Mouse (Mus musculus) neural tube, embryonic 11.5 days (tissue): ENCODE measurements around the gene Gbp4. TPM values are rescaled to one million over a fixed set of nuclear protein-coding genes. Genes with fewer than 3 reads are reported as not detected.
"Not testable (repeated sequence)": the region's sequence is repeated elsewhere in the genome, so short reads cannot be mapped to it uniquely, and the experiment has no call there.

ENCODE experiments used
- ATAC-seq: fragments of 200-750 bp; cut with Nextera tagmentation; 2 replicates; pipeline ENCODE4 v1.8.0; 2017; ENCODE audit warnings: moderate number of reproducible peaks, mild to moderate bottlenecking, moderate TSS enrichment, moderate library complexity; ENCODE audit not compliant: insufficient read depth, low FRiP score, low TSS enrichment
- DNase-seq: peaks from one replicate; pipeline ENCODE4 v3.0.0-alpha.2; 2015; ENCODE audit warnings: low spot score
- H3K27ac ChIP-seq: fragments of 300-500 bp; sonication (generic); 2 replicates; pipeline ENCODE4 v1.5.1; 2014; ENCODE audit warnings: low read depth, mild to moderate bottlenecking, low read length
- H3K27me3 ChIP-seq: fragments of 300-500 bp; sonication (generic); 2 replicates; pipeline ENCODE4 v1.6.1; 2014; ENCODE audit warnings: mild to moderate bottlenecking, low read length, mixed read lengths; ENCODE audit not compliant: control insufficient read depth, insufficient read depth
- H3K36me3 ChIP-seq: fragments of 300-500 bp; sonication (generic); 2 replicates; pipeline ENCODE4 v1.6.1; 2014; ENCODE audit warnings: mild to moderate bottlenecking, low read length, moderate library complexity, mixed read lengths; ENCODE audit not compliant: control insufficient read depth, insufficient read depth
- H3K4me1 ChIP-seq: fragments of 300-500 bp; sonication (generic); 2 replicates; pipeline ENCODE4 v1.6.1; 2014; ENCODE audit warnings: low read length, mixed read lengths; ENCODE audit not compliant: control insufficient read depth, insufficient read depth
- H3K4me2 ChIP-seq: fragments of 300-500 bp; sonication (generic); 2 replicates; pipeline ENCODE4 v1.6.1; 2014; ENCODE audit warnings: low read depth, mild to moderate bottlenecking, moderate library complexity
- H3K4me3 ChIP-seq: fragments of 300-500 bp; sonication (generic); 2 replicates; pipeline ENCODE4 v1.5.1; 2014; ENCODE audit warnings: low read depth, low read length
- H3K9ac ChIP-seq: fragments of 300-500 bp; sonication (generic); 2 replicates; pipeline ENCODE4 v1.6.1; 2014; ENCODE audit warnings: mild to moderate bottlenecking, low read length
- H3K9me3 ChIP-seq: fragments of 300-500 bp; sonication (generic); 2 replicates; pipeline ENCODE4 v1.6.1; 2016; ENCODE audit warnings: low read length; ENCODE audit not compliant: control insufficient read depth
- WGBS: fragments of 180-500 bp; shearing (Covaris S2); extraction: QIAGEN DNeasy Blood & Tissue Kit; methylation state at CpG from one replicate; pipeline ENCODE4 v1.1.7; 2014; 5-methylcytosine and 5-hydroxymethylcytosine counted together
- polyA plus RNA-seq: library from polyadenylated mRNA; unstranded; fragments of >200 nt; fragmentation: Nextera tagmentation; extraction: Ambion mirVana; gene quantifications from 2 replicates; pipeline ENCODE4 v1.2.1, GENCODE M21; 2014

Gene Gbp4
- polyA plus RNA-seq: 0.07 and 0.68 TPM in 2 replicates

- 29% methylated on average over 2 of the region's 2 CpGs for WGBS
- not testable (repeated sequence) for ATAC-seq, H3K27me3 ChIP-seq
Measured at GRCm38 (mm10) chr5:105139409-105140088, at the start of gene Gbp4, which contains the start of the genes Gbp9 and Gbp8. TSS of gene Gbp4 (minus strand) at chr5:105139586. TSS of gene Gbp9 (minus strand) at chr5:105139539. TSS of gene Gbp8 (minus strand) at chr5:105139540.

GRCm38 (mm10) chr5:105181446-105181845, 42.1 kb upstream of the Gbp4 start:
- H3K27ac ChIP-seq: no peak overlapping the region
- no peak overlapping the region for H3K9ac ChIP-seq
- no peaks in the 10 kb centered on the region for H3K27me3 ChIP-seq
- DNase-seq (no peak), ATAC-seq (no peak)
- H3K9me3 ChIP-seq: no peaks in the 10 kb centered on the region
- no peaks in the 10 kb centered on the region for H3K4me1 ChIP-seq
- no peak overlapping the region for H3K4me3 ChIP-seq
- H3K4me2 ChIP-seq: no peak overlapping the region
- H3K36me3 ChIP-seq: no peaks in the 10 kb centered on the region

More at GRCm38 (mm10) chr5:105139409-105140088, at the start of gene Gbp4, which contains the start of the genes Gbp9 and Gbp8:
- not testable (repeated sequence) for H3K9me3 ChIP-seq, H3K4me1 ChIP-seq, H3K4me3 ChIP-seq, H3K27ac ChIP-seq, H3K4me2 ChIP-seq, H3K36me3 ChIP-seq, H3K9ac ChIP-seq, DNase-seq

- Histone ChIP-seq H3K36me3 (no peaks in the 10 kb centered on the region), H3K27me3 (no peaks in the 10 kb centered on the region), H3K4me3 (no peak overlapping the region), H3K4me2 (no peak overlapping the region), H3K27ac (no peak overlapping the region), H3K4me1 (no peaks in the 10 kb centered on the region), H3K9ac (no peak overlapping the region), H3K9me3 (no peaks in the 10 kb centered on the region)
- DNase-seq (no peak), ATAC-seq (no peak)
- 85% methylated on average over 5 of the region's 5 CpGs for WGBS
Measured at GRCm38 (mm10) chr5:105156582-105156981, 17.2 kb upstream of the Gbp4 start.

- Histone ChIP-seq H3K27me3 (no peaks in the 10 kb centered on the region), H3K4me1 (no peaks in the 10 kb centered on the region), H3K36me3 (no peaks in the 10 kb centered on the region), H3K27ac (no peak overlapping the region), H3K9ac (no peak overlapping the region), H3K4me3 (no peak overlapping the region), H3K4me2 (no peak overlapping the region), H3K9me3 (no peaks in the 10 kb centered on the region)
- DNase-seq: no peak
- no peak for ATAC-seq
Measured at GRCm38 (mm10) chr5:105154049-105154448, 14.7 kb upstream of the Gbp4 start.

GRCm38 (mm10) chr5:105148062-105148461, 8.7 kb upstream of the Gbp4 start:
- H3K9me3 ChIP-seq, H3K4me2 ChIP-seq: not testable (repeated sequence)

GRCm38 (mm10) chr5:105146447-105146846, 7.1 kb upstream of the Gbp4 start:
- Histone ChIP-seq H3K9ac (no peak overlapping the region), H3K27ac (no peak overlapping the region), H3K9me3 (no peaks in the 10 kb centered on the region), H3K27me3 (no peaks in the 10 kb centered on the region), H3K4me3 (no peak overlapping the region), H3K36me3 (no peaks in the 10 kb centered on the region), H3K4me1 (no peaks in the 10 kb centered on the region), H3K4me2 (no peak overlapping the region)
- DNase-seq: no peak
- no peak for ATAC-seq

More at GRCm38 (mm10) chr5:105148062-105148461, 8.7 kb upstream of the Gbp4 start:
- H3K27ac ChIP-seq, DNase-seq, ATAC-seq, H3K4me3 ChIP-seq, H3K4me1 ChIP-seq, H3K36me3 ChIP-seq, H3K27me3 ChIP-seq, H3K9ac ChIP-seq: not testable (repeated sequence)
- WGBS: 75% methylated on average over 2 of the region's 2 CpGs

- 67% methylated on average over 3 of the region's 3 CpGs for WGBS
- H3K9me3 ChIP-seq, H3K9ac ChIP-seq, H3K4me3 ChIP-seq, DNase-seq, H3K27ac ChIP-seq, H3K4me2 ChIP-seq, ATAC-seq, H3K4me1 ChIP-seq, H3K27me3 ChIP-seq, H3K36me3 ChIP-seq: not testable (repeated sequence)
Measured at GRCm38 (mm10) chr5:105145731-105146130, 6.3 kb upstream of the Gbp4 start.

GRCm38 (mm10) chr5:105140089-105140810, 864 bp upstream of the Gbp4 start:
- not testable (repeated sequence) for H3K9me3 ChIP-seq, H3K27ac ChIP-seq, H3K4me1 ChIP-seq, H3K4me3 ChIP-seq, H3K36me3 ChIP-seq, H3K27me3 ChIP-seq, DNase-seq, ATAC-seq, H3K4me2 ChIP-seq, H3K9ac ChIP-seq
- WGBS: 62% methylated on average over 2 of the region's 2 CpGs

GRCm38 (mm10) chr5:105138906-105139305, 480 bp downstream of the Gbp4 start:
- DNase-seq: no peak
- Histone ChIP-seq H3K4me3 (no peak overlapping the region), H3K4me2 (no peak overlapping the region), H3K4me1 (no peaks in the 10 kb centered on the region), H3K9me3 (no peaks in the 10 kb centered on the region), H3K9ac (no peak overlapping the region), H3K27ac (no peak overlapping the region), H3K36me3 (no peaks in the 10 kb centered on the region), H3K27me3 (no peaks in the 10 kb centered on the region)
- 88% methylated on average over 1 of the region's 1 CpGs for WGBS
- no peak for ATAC-seq
